Mouse (Mus musculus): ENCODE data around the gene Fabp7.

Gene Fabp7

GRCm38 (mm10) chr10:57799486-57799885 is 14.8 kb downstream of the Fabp7 start:
- DNase-seq (ENCODE audit: low read depth, low spot score): no peak

GRCm38 (mm10) chr10:57807754-57808153 is 23.1 kb downstream of the Fabp7 start:
- peak; percentile 66 for DNase-seq (ENCODE audit: low read depth, low spot score)

DNA sequence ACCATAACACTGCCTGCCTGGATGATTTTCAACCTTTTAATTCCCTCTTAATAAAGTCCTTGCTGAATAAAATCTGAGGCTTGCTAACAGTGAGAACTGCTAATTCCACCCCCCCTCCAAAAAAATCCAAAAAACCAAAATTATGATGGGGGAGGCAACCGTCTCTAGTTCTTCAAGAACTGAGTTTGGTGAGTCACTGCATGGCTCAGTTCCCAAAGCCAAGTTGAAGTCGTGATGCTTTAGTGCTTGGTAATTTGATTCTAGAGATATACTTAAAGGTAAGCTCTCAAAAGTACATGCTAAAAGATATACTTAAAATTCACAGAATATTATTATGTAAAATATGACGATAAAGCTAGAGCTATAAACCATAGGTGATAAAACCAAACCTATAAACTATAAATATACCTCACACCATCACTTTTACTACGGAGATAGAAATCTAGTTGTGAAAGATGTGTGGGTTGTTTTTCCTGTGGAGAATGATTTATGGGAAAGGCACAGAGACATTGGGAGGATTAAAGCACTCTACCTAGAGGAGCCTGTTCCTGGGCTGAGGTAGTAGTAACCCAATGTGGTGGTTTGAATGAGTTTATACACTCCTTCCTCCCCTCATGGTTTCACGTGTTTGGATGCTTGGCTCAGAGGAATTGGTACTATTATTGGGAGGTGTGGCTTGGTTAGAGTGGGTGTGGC is 27.6 kb downstream of the Fabp7 start:
- no peak for DNase-seq (ENCODE audit: low read depth, low spot score)

DNA sequence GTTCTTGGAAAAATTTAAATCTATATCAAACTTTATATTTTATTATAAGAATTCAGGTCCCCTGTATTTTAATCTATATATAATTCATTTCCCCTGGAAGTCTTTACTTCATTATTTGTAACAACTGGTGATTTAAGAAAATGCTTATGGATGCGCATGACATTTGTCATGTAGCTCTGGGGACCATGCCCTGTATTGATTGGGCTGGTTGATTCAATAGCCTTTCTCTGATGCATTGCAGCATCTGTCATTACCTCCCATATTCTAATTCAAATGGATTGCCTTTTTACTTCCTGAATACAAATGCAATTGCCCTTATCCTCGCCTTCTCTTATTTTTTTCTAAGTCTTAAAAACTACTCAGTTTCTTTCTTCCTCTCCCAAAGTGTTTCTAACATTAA is 29.6 kb downstream of the Fabp7 start:
- DNase-seq (ENCODE audit: low read depth, low spot score): no peak

- no peak for DNase-seq (ENCODE audit: low read depth, low spot score)
Measured at GRCm38 (mm10) chr10:57815869-57816268, 31.2 kb downstream of the Fabp7 start.

- no peak for DNase-seq (ENCODE audit: low read depth, low spot score)
Measured at GRCm38 (mm10) chr10:57819209-57819608, 34.5 kb downstream of the Fabp7 start.

DNA sequence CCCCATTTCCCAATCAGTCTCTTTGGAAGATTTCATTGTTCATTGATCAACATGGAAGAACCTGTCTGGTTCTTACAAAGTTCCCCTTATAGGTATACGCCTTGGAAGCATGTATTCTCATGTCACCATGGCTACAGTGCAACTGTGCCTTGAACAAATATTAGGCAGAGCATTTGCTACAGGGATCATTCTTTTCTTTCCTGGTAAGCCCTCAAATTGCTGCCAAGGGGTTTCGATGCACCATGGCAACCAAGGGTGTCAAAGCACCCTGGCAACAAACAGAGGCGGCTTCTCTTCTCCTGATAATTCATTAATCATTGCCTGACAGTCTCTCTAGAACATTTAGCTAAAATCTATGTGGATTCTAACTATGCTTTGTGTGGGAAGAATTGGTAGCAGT is 37.8 kb downstream of the Fabp7 start:
- no peak for DNase-seq (ENCODE audit: low read depth, low spot score)

DNA sequence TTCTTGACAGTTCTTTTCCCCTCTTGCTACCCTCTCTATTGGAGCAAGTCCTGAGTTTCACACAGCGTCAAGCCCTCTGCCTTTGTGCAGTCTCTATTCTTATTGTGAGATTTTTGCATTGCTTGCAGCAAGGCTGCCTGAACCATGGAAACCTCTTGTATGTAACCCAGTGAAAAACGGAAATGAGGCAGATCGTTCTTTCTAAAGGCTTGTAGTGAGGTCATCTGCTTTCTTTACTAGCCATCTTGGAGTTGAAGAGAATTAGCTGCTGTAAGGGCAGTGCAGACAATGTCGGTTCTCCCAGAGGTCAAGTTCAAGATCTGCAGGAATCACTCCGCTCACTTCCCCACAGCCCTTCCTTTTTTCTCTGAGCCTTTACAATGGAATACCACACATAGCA is 44.0 kb downstream of the Fabp7 start:
- no peak for DNase-seq (ENCODE audit: low read depth, low spot score)

DNA sequence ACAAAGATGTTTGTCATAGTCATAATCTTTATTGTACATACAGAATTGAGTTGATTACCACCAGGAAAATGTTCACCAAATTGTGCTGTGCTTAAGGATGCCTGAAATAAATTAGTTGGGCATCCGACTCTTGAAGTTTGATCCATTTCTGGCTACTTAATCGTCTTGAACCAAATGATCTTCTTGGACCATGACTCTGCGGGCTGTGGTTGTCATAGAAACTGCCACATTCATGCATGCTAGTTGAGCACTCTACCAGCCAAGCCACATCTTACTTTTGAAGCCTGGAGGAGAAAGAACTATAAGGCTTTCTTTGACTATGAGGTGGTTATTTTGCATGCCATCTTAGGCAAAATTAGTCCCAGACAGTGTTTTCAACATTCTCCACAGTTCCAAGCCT is 44.9 kb downstream of the Fabp7 start:
- no peak for DNase-seq (ENCODE audit: low read depth, low spot score)

- no peak for DNase-seq (ENCODE audit: low read depth, low spot score)
Measured at GRCm38 (mm10) chr10:57835094-57835493, 50.4 kb downstream of the Fabp7 start.

- no peak for DNase-seq (ENCODE audit: low read depth, low spot score)
Measured at GRCm38 (mm10) chr10:57835982-57836381, 51.3 kb downstream of the Fabp7 start.

All from c-Kit-negative CD71-positive TER-119-positive erythroid progenitor cells, embryonic 14.5 days (primary cell).